Comparison of ENCODE assay signal across 13 mouse cellular contexts in genomic region chr9:28319802-28320201, GRCm38 (mm10).
"Had no signal": no experiment of that assay in that cellular context is flagged by ENCODE, and none has a peak within 500 bp of the region (broad histone marks: within the 10 kb centered on the region; RNA-seq: fewer than 3 reads in every experiment).

No protein-coding gene starts in this region.

- H3K4me2 ChIP-seq: liver, embryonic 13.5 days; midbrain, embryonic 11.5 days had no signal

- H3K27ac ChIP-seq: liver, embryonic 13.5 days had no signal

- H3K4me1 ChIP-seq: liver, embryonic 13.5 days had no signal

- DNase-seq: kidney, adult 11 months; kidney, adult 9 months; kidney, postnatal 14 days; kidney, postnatal 4 days; liver, embryonic 13.5 days; lung, adult 2 months; lung, postnatal 14 days; lung, postnatal 4 days; midbrain, embryonic 14.5 days; right cerebral cortex, postnatal 14 days; right cerebral cortex, postnatal 4 days; thymus, postnatal 25 days had no signal

- H3K27me3 ChIP-seq: liver, embryonic 13.5 days had no signal

- H3K4me3 ChIP-seq: liver, embryonic 13.5 days had no signal

- H3K9ac ChIP-seq: liver, embryonic 13.5 days had no signal

- H3K36me3 ChIP-seq: liver, embryonic 13.5 days had no signal

- H3K9me3 ChIP-seq: liver, embryonic 13.5 days had no signal
